Mouse (Mus musculus) WW6 (cell line): ENCODE results near the gene Fsd2.
A peak's percentile ranks its signal among the peaks of the same experiment; 100 is the strongest.

ENCODE experiments used
- DNase-seq: peaks from one replicate; pipeline ENCODE4 v3.0.0-alpha.2; 2013; ENCODE audit warnings: low read depth, low spot score

Fsd2 gene

DNA sequence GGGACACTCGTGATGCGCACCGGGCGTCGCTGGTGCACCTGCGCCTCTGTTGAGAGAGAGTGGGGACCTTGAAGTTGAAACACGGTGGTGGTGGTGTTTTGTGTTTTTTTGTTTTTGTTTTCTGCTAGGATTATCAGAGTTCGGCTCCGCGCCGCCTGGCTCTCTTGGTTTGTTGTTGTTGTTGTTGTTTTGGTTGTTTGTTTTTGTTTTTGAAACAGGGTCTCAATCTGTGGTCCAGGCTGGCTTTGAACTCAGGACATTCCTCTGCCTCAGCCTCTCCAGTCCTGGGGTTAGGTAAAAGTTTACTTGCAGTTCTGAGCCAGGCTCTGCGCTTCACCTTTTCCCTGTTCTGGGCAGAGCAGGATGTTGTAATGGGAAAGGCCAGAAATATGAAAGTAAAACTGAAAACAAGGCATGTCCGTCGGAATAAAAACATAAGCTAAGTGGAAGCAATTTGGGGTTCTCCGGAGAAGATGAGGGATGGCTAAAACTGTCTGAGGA, 5.2 kb upstream of the Fsd2 start:
- no peak for DNase-seq

DNA sequence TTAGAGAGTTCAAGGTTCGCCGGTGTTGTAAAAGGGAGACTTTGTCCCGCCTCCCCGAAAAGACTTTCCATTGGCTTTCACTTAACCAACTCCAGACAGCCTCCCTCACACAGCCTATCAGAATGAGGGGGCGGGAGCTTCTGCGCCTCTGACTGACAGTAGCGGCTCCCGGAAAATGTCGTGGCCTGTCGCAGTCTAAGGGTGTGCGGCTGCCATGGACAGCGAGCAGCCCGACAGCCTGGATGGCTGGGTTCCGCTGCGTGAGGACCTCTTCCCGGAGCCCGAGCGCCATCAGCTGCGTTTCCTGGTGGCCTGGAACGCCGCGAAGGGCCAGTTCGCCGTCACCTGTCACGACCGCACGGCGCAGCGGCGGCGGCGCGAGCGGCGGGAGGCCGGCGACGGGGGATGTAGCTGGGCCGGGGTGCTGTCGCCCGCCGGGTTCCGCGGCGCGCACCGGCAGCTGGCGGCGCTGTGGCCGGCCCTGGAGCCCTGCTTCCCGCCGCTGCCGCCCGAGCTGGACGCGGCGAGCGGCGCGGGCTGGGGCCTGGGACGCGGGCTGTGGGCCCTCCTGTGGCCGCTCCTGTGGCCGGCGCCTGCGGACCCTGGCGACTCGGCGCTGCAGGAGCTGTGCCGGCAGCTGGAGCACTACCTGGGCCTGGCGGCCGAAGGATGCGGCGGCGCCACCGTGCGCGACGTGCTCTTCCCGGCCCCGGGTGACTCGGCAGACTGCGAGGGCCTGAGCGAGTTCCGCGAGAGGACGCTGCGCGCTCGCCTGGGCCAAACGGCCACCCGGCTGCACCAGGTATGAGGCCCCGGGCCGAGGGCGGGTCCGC, 4.6 kb upstream of the Fsd2 start, which contains the start of gene Whamm:
Gene Whamm (plus strand): TSS at position 159 of the 833 bp plus-strand sequence.
- peak; percentile 81 for DNase-seq

- DNase-seq, result no peak
Measured at GRCm38 (mm10) chr7:81570752-81571107, 4.0 kb upstream of the Fsd2 start.

DNA sequence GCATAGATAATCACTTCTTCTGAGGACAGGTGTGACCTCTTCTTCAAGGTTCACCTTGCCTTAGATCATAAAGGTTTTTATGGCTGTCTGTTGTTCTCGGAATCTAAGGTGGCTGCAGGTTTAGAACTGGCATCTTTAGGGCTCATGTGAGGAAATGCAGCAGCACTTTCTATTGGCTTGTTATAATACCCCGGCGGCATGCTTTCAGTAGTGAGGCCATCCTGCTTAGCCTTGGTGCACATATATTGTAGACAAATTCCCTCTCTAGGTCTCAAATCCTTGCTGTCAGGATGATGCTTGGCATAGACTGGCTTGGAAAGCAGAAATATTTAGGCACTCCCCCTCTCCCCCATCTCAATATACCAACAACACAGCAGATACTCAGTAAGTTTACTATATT, 3.5 kb upstream of the Fsd2 start:
- no peak for DNase-seq

DNA sequence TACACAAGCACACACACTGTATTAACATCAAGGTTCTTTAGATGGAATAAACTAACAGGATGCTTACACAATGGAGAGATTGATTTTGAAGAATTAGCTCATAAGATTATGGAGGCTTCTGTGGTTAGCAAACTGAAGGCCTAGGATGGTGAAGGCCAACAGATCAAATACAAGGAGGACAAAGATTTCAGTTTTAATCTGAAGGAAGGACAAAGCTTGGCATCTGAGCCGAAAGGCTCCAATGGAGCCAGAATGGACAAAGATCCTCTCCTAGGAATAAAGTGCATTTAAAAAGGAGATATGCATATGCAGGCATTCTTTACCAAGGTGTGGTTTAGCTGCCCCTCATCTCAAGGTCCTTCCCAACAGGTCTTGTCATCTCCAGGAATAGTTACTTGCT, 3.1 kb upstream of the Fsd2 start:
- DNase-seq, result no peak

GRCm38 (mm10) chr7:81567396-81567795, 652 bp upstream of the Fsd2 start:
- no peak for DNase-seq

GRCm38 (mm10) chr7:81566332-81566731, 412 bp downstream of the Fsd2 start:
- no peak for DNase-seq

DNA sequence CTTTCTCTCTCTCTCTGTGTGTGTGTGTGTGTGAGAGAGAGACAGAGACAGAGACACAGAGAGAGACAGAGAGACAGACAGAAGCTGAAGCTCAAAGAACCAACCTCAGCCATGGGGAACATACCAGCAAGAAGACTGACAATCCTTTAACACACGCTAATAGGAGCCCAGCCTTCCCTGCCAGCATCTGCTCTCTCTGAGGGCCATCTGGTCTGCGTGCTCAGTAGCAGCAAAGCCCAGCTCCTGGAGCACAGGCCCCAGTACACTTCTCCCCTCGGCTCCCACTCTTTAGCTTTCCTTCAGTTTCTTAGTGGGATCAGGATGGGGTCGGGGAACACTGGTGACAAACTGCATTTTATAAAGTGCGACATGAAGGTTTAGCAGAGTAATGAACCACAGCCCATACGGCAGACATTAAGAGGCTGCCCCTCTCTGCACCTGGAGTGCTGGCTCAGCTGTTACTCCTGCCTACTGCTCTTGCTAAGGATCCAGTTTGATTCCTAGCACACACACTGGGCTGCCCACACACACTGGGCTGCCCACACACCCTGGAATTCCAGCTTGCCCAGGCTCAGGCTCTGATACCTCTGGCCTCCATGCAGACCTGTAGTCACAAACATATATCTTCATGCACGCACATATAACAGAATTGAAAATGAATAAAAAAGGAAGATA, 1.2 kb downstream of the Fsd2 start:
- no peak for DNase-seq

DNA sequence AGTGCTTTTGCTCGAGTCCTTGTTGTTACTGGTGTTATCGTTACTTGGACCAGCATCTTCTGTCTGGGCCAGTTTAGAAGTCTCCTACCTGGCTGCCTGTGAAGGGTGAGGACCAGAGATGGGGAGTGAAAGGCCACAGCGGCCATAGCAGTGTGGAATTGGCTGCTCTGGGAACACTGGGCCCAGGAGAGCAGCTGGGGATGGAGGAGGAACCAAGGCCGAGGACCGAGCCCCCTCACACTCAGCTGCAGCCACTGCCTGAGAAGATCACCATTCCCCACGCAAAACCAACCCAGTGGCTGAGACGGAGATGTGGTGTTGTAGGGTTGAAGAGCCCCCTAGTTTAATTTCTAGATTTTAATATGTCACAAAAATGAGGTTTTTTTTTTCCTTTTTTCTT, 2.0 kb downstream of the Fsd2 start:
- DNase-seq, result no peak

GRCm38 (mm10) chr7:81563506-81564015, 3.2 kb downstream of the Fsd2 start:
- DNase-seq, result no peak

DNA sequence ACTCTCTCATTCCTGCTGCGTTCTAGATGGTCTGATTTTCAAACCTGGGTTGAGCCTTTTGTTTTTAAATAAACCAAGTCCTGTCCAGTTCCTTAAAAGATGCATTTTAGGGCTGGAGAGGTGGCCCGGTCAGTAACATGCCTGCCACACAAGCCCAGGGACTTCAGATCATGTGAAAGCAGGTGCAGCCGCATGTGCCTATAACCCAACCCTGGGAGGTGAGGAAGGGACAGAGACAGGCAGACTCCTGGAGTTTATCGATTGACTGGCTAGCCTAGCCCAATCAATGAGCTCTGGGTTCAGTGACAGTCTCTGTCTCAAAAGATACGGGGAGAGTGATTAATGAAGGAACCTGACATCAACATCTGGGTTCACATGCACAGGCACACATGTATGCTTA, 5.5 kb downstream of the Fsd2 start:
- no peak for DNase-seq

DNA sequence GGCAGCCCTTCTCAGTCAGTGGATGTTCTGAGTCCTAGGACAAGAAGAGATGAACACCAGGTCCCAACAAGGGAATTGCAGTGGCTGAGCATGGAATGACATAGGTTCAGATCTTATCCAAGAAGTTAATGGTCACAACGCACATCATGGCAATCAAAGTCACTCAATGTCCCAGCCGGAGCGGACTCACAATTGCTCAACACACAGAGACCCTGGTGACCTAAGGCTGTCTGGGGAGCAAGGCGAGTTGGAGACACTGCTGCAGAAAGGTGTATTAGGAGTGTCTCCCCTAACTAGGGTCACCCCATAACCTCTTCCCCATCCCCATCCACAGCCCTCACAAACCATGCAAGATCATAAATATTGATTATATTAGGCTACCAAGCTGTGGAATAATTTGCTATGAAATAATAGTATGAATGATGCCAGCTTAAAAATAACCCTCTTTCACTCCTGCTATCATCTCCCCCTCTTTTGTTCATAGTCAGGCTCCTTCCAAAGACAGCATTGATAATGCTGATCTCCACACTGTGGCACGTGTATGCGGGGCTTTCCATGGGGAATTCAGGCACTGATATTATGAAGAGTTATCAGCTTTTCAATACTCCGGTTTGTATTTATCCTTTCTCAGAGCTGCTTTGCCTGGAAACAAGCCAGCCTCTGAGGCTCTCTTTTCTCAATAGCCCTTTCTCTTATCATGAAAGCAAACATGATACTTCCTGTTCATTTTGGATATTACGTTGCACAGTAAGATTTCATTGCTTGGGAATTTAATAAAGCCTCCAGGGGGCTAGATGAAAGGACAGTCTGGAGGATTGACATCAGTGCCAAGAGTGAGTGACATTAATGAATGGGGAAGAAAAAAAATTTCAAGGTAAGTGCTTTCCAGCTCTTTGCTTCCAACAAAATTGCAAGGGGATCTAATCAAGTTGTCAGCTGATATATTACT, 6.4 kb downstream of the Fsd2 start:
- DNase-seq, result no peak

GRCm38 (mm10) chr7:81559231-81559980, 7.3 kb downstream of the Fsd2 start:
- no peak for DNase-seq

GRCm38 (mm10) chr7:81557985-81558360, 8.8 kb downstream of the Fsd2 start:
- DNase-seq, result no peak

DNA sequence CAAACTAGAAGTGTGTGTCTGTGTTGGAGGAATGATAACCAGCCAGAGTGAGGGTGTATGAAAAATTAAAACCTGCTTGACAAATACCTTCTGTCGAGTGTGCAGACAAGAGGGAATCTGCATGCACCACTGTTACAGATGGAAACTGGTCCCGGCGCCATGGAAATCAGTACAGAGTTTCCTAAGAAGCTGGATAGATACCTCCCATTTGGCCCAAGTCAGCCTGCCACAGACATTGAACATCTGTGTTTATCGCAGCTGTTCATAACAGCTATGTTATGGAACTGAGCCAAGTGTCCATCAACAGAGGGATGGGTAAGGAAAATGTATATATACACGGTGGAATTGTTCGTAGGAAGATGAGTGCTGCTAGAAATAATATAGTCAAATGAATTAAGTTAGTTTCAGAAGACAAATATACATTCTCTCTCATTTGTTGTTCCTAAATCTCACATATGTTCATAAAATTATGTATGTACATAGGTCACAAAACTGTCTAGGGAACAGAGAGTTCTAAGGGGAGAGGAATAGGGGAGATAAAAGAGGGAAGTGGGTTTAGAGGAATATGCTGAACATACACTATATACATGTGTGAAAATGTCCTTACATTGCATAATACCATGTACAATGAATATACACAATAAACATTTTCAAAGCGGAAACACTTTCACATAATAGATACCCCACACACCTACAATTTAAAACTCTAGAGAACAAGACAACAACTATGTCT, 9.3 kb downstream of the Fsd2 start:
- no peak for DNase-seq

DNA sequence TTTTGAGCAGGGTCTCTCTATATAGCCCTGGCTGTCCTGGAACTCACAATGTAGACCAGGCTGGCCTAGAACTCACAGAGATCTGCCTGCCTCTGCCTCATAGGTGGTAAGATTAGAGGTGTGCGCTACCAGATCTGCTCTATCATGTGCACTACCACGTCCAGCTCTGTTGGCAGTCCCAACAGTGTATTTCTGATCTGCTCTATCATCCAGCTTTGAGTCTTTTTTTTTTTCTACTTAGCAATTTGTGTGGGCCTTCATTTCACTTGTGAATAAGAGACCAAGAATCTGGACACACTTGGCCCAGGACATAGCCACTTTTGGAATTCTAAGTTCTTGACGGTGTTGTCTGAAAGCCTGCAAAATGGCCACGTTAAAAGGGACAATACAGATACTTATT, 9.9 kb downstream of the Fsd2 start:
- DNase-seq, result no peak

DNA sequence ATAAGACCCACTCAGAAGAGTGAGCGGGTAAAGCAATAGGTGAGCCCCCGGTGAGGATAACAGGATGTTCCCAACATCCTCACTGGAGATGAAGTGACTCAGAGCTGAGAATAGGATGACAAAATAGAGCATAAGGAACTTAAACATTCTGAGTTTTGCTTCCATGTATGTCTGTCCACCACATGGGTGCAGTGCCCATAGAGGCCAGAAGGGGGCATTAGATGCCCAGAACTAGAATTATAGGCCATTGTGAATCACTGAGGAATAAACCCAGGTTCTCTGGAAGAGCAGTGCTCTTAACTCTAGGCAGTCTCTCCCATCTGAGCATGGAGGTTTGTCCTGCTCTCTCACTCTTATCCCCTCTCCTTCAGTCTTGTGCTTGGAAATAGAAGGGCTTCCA, 12.4 kb downstream of the Fsd2 start:
- DNase-seq, result no peak

DNA sequence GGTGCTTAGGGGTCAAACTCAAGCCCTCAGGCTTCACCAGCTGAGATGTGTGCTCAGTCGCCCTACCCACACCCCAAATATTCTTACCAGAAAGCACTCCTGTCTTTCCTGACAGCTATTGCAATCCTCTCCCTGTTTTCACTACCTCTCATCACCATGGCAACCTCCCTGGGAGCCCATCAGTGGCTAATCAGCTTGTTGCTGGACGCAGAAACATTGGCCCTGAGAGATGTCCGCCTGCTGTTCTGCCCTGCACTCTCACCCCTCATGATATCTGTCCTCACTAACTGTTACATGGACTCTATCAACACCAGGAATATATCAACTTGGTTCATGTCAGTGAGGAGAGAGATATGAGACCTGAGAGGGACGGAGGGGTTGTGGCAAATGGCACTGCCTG, 13.2 kb downstream of the Fsd2 start:
- DNase-seq, result no peak

DNA sequence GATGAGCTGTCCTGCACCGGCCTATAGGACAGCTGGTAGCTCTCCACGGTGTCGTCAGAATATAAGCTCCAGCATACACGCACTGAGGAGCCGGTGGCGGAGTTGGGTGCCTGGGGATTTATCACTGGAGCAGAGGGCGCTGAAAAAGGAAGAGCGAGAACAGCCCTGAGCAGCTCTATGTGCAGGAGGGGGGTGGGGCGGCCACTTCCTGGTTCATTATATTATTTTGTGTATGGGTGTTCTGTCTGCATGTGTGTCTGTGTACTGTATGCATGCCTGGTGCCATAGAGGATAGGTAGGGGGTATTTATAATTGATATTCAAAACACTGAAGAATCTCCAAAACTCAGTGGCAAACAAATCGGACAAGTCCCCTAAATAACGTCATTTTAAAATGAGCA, 17.9 kb downstream of the Fsd2 start:
- DNase-seq, result no peak

- DNase-seq, result no peak
Measured at GRCm38 (mm10) chr7:81542934-81543333, 23.8 kb downstream of the Fsd2 start.
